Mouse (Mus musculus) G1E (cell line): ENCODE data around the gene Spata45. TPM values are rescaled to one million over a fixed set of nuclear protein-coding genes. Genes with fewer than 3 reads are reported as not detected.

Source experiments
- ATAC-seq: 2 replicates; pipeline ENCODE4 v1.8.0; 2016; ENCODE audit warnings: mild to moderate bottlenecking; ENCODE audit not compliant: insufficient number of reproducible peaks, poor library complexity, low FRiP score, severe bottlenecking; ENCODE audit errors: extremely low read depth
- DNase-seq: peaks from one replicate; pipeline ENCODE4 v3.0.0; 2012; ENCODE audit warnings: low spot score
- H3K27me3 ChIP-seq: 2 replicates; pipeline ENCODE4 v1.6.1; 2012; ENCODE audit warnings: mild to moderate bottlenecking, low read length, inconsistent platforms; ENCODE audit not compliant: insufficient read depth
- H3K36me3 ChIP-seq: replicated peaks from 2 replicates; pipeline ENCODE3; 2012; ENCODE audit warnings: mild to moderate bottlenecking, inconsistent platforms
- H3K4me1 ChIP-seq: 2 replicates; pipeline ENCODE4 v1.6.1; 2012; ENCODE audit warnings: low read depth, low read length, inconsistent platforms, mixed read lengths; ENCODE audit not compliant: insufficient read depth
- H3K4me3 ChIP-seq: 2 replicates; pipeline ENCODE4 v1.5.1; 2012; ENCODE audit warnings: low read depth, mild to moderate bottlenecking, inconsistent platforms, low read length, moderate library complexity, mixed read lengths
- H3K9me3 ChIP-seq: replicated peaks from 2 replicates; pipeline ENCODE4 v1.6.1; 2012; ENCODE audit warnings: inconsistent platforms
- CTCF ChIP-seq: IDR thresholded peaks from 2 replicates; pipeline ENCODE4 v1.5.1; 2012; ENCODE audit warnings: low read depth, low read length, inconsistent platforms, mixed read lengths
- GATA1 ChIP-seq: IDR thresholded peaks from 2 replicates; pipeline ENCODE4 v1.6.1; 2012; ENCODE audit warnings: borderline replicate concordance, low read length, inconsistent platforms, mixed read lengths
- GATA2 ChIP-seq: IDR thresholded peaks from 2 replicates; pipeline ENCODE4 v1.6.1; 2012; ENCODE audit warnings: low read depth, low read length, inconsistent platforms, borderline replicate concordance
- POLR2AphosphoS5 ChIP-seq: IDR thresholded peaks from 2 replicates; pipeline ENCODE4 v1.6.1; 2012; ENCODE audit warnings: low read depth, low read length, inconsistent platforms; ENCODE audit not compliant: insufficient replicate concordance
- TAL1 ChIP-seq: conservative IDR thresholded peaks from 2 replicates; pipeline ENCODE4 v1.6.1; 2012; ENCODE audit warnings: low read depth, low read length, inconsistent platforms, mixed read lengths
- polyA plus RNA-seq: library from polyadenylated mRNA; stranded (reverse); fragments of >175 nt; gene quantifications from 2 replicates; pipeline ENCODE4 v1.2.3, GENCODE M21; 2012
- total RNA-seq, 2 experiments: library from RNA; stranded (forward) in 1 of 2; stranded (reverse) in 1 of 2; fragments of 200-1000 nt in 1 of 2; fragments of >200 nt in 1 of 2; fragmentation: Nextera tagmentation in 1 of 2; gene quantifications; 2 replicates each; pipeline ENCODE4 v1.2.3; 2014 to 2017

The Spata45 gene
- total and polyA plus RNA-seq, 3 experiments = not detected

GRCm38 (mm10) chr1:191002201-191002600 is 34.2 kb upstream of the Spata45 start:
- no peak for TF ChIP-seq POLR2AphosphoS5
- no peak for DNase-seq

GRCm38 (mm10) chr1:191008707-191009106 is 27.7 kb upstream of the Spata45 start:
- TF ChIP-seq CTCF (no peak), POLR2AphosphoS5 (no peak), TAL1 (no peak), GATA1 (no peak), GATA2 (no peak)
- ATAC-seq = no peak
- Histone ChIP-seq H3K4me1 (peaks cover 10% of the 10 kb centered on the region), H3K4me3 (no peak overlapping the region), H3K27me3 (no peaks in the 10 kb centered on the region), H3K36me3 (peaks cover 78% of the 10 kb centered on the region), H3K9me3 (no peaks in the 10 kb centered on the region)
- no peak for DNase-seq

More at GRCm38 (mm10) chr1:191002201-191002600, 34.2 kb upstream of the Spata45 start:
- peaks cover 10% of the 10 kb centered on the region for H3K4me1 ChIP-seq
- no peak for ATAC-seq
- no peak overlapping the region for H3K4me3 ChIP-seq
- H3K27me3 ChIP-seq = no peaks in the 10 kb centered on the region
- H3K9me3 ChIP-seq = no peaks in the 10 kb centered on the region
- peaks cover 49% of the 10 kb centered on the region for H3K36me3 ChIP-seq

- no peak for DNase-seq
- Histone ChIP-seq H3K27me3 (no peaks in the 10 kb centered on the region), H3K4me3 (no peak overlapping the region), H3K36me3 (peaks cover 67% of the 10 kb centered on the region), H3K9me3 (no peaks in the 10 kb centered on the region), H3K4me1 (no peaks in the 10 kb centered on the region; the same call in 1 of the 2 replicates)
- TF ChIP-seq CTCF (no peak), TAL1 (no peak), GATA2 (no peak), POLR2AphosphoS5 (no peak), GATA1 (no peak)
- ATAC-seq = no peak
Observed at GRCm38 (mm10) chr1:191014271-191014670, 22.2 kb upstream of the Spata45 start.

GRCm38 (mm10) chr1:191019803-191020202 is 16.6 kb upstream of the Spata45 start:
- Histone ChIP-seq H3K4me1 (peaks cover 4% of the 10 kb centered on the region), H3K4me3 (no peak overlapping the region), H3K36me3 (peaks cover 45% of the 10 kb centered on the region), H3K27me3 (no peaks in the 10 kb centered on the region), H3K9me3 (no peaks in the 10 kb centered on the region)
- TF ChIP-seq POLR2AphosphoS5 (no peak), GATA1 (no peak), TAL1 (no peak), GATA2 (no peak)
- ATAC-seq (no peak), DNase-seq (no peak)

- Histone ChIP-seq H3K4me1 (peaks cover 10% of the 10 kb centered on the region), H3K9me3 (no peaks in the 10 kb centered on the region), H3K4me3 (no peak overlapping the region), H3K27me3 (no peaks in the 10 kb centered on the region), H3K36me3 (peaks cover 41% of the 10 kb centered on the region)
- TF ChIP-seq TAL1 (no peak), CTCF (no peak), POLR2AphosphoS5 (no peak), GATA2 (no peak), GATA1 (no peak)
- ATAC-seq (no peak), DNase-seq (no peak)
Observed at GRCm38 (mm10) chr1:191020217-191020924, 16.1 kb upstream of the Spata45 start.

- no peaks in the 10 kb centered on the region for H3K27me3 ChIP-seq
- H3K4me3 ChIP-seq = no peak overlapping the region
- H3K4me1 ChIP-seq = peaks cover 14% of the 10 kb centered on the region
- peaks cover 40% of the 10 kb centered on the region for H3K36me3 ChIP-seq
- DNase-seq (no peak), ATAC-seq (no peak)
- no peaks in the 10 kb centered on the region for H3K9me3 ChIP-seq
- TF ChIP-seq POLR2AphosphoS5 (no peak), CTCF (no peak), GATA2 (no peak), TAL1 (no peak), GATA1 (no peak)
Observed at GRCm38 (mm10) chr1:191021016-191021415, 15.4 kb upstream of the Spata45 start.
